Mouse (Mus musculus) heart, adult 2 months (tissue): ENCODE data around the gene Iffo2.
A peak's percentile ranks its signal among the peaks of the same experiment; 100 is the strongest.

Source experiments
- CTCF ChIP-seq: fragments of 200-600 bp; IDR thresholded peaks from 2 replicates; pipeline ENCODE4 v1.8.1; 2022; ENCODE audit warnings: antibody characterized with exemption, mild to moderate bottlenecking, moderate library complexity
- POLR2A ChIP-seq: fragments of 200-500 bp; IDR thresholded peaks from 2 replicates; pipeline ENCODE4 v1.6.1; 2011; ENCODE audit warnings: mild to moderate bottlenecking, low read depth, low read length, control low read depth; ENCODE audit not compliant: insufficient read depth

- TF ChIP-seq POLR2A (no peak; the same call in 1 of the 2 replicates), CTCF (peak; percentile 35)
Observed at GRCm38 (mm10) chr4:139598950-139599518, 68.7 kb downstream of the Iffo2 start.
